Mouse (Mus musculus) brain, embryonic 14.5 days (tissue): Measurements from ENCODE around the gene Sh3bgr.

ENCODE experiments used
- CTCF ChIP-seq: fragments of 200-500 bp; IDR thresholded peaks from 2 replicates; pipeline ENCODE4 v1.5.1; 2012; ENCODE audit warnings: inconsistent platforms, mild to moderate bottlenecking, moderate library complexity, borderline replicate concordance; ENCODE audit not compliant: insufficient read depth, insufficient read length; ENCODE audit errors: extremely low read depth
- POLR2A ChIP-seq: fragments of 200-500 bp; IDR thresholded peaks from 2 replicates; pipeline ENCODE4 v1.6.1; 2012; ENCODE audit warnings: mild to moderate bottlenecking, inconsistent platforms, borderline replicate concordance; ENCODE audit not compliant: poor library complexity, insufficient read depth, insufficient read length, severe bottlenecking; ENCODE audit errors: extremely low read depth

- TF ChIP-seq POLR2A (0 out of 2 replicates have a peak, but pooled peaks have one; percentile 46), CTCF (no peak)
Measured at GRCm38 (mm10) chr16:96191531-96192506, 8.4 kb upstream of the Sh3bgr start, which contains the start of gene Lca5l.
